Mouse (Mus musculus) granulocyte monocyte progenitor cell, adult 5-6 weeks (primary cell): ENCODE measurements at regions not wholly inside any gene's neighbourhood (a gene's known extent, or its start where the extent isn't known, plus 50 kb on each side); places are given as distances from the start of the nearest gene placed in this dataset.

Experiments
- ATAC-seq: replicated peaks from 2 replicates; pipeline ENCODE4 v1.8.0; 2016; ENCODE audit warnings: mild to moderate bottlenecking, moderate TSS enrichment, inconsistent platforms; ENCODE audit not compliant: poor library complexity, severe bottlenecking

GRCm38 (mm10) chr1:88807901-88808300 lies 105.9 kb upstream of the Arl4c start:
- no peak for ATAC-seq

- no peak for ATAC-seq
Observed at GRCm38 (mm10) chr1:88808508-88808907, 106.5 kb upstream of the Arl4c start.

GRCm38 (mm10) chr1:88809756-88810155 lies 107.7 kb upstream of the Arl4c start:
- no peak for ATAC-seq

- no peak for ATAC-seq
Observed at GRCm38 (mm10) chr1:88813200-88813599, 111.2 kb upstream of the Arl4c start.

GRCm38 (mm10) chr1:88816376-88816945 lies 114.4 kb upstream of the Arl4c start:
- no peak for ATAC-seq

- ATAC-seq: no peak
Observed at GRCm38 (mm10) chr1:88825215-88825614, 123.2 kb upstream of the Arl4c start.

GRCm38 (mm10) chr1:88838661-88839274 lies 136.7 kb upstream of the Arl4c start:
- ATAC-seq: no peak

- no peak for ATAC-seq
Observed at GRCm38 (mm10) chr1:88839407-88839976, 137.5 kb upstream of the Arl4c start.

GRCm38 (mm10) chr1:88839977-88840628 lies 138.1 kb upstream of the Arl4c start:
- ATAC-seq: no peak

GRCm38 (mm10) chr1:88840991-88841592 lies 139.1 kb upstream of the Arl4c start:
- no peak for ATAC-seq

- no peak for ATAC-seq
Observed at GRCm38 (mm10) chr1:88847333-88848091, 145.5 kb upstream of the Arl4c start.

GRCm38 (mm10) chr1:88848246-88848645 lies 146.2 kb upstream of the Arl4c start:
- no peak for ATAC-seq

- no peak for ATAC-seq
Observed at GRCm38 (mm10) chr1:88849421-88849820, 147.4 kb upstream of the Arl4c start.

- no peak for ATAC-seq
Observed at GRCm38 (mm10) chr1:88851931-88852330, 149.9 kb upstream of the Arl4c start.

- no peak for ATAC-seq
Observed at GRCm38 (mm10) chr1:88860871-88861589, 159.0 kb upstream of the Arl4c start.

- no peak for ATAC-seq
Observed at GRCm38 (mm10) chr1:88861590-88861935, 159.5 kb upstream of the Arl4c start.

- ATAC-seq: no peak
Observed at GRCm38 (mm10) chr1:88865436-88865835, 163.4 kb upstream of the Arl4c start.

GRCm38 (mm10) chr1:88866571-88866970 lies 164.6 kb upstream of the Arl4c start:
- no peak for ATAC-seq

- no peak for ATAC-seq
Observed at GRCm38 (mm10) chr1:88867138-88867537, 165.1 kb upstream of the Arl4c start.

- no peak for ATAC-seq
Observed at GRCm38 (mm10) chr1:88869885-88870284, 167.9 kb upstream of the Arl4c start.
